Mouse (Mus musculus) CD4-positive, CD25-positive, alpha-beta regulatory T cell, adult 9 weeks (primary cell): Measurements from ENCODE around the gene Ctnna3. TPM values are rescaled to one million over a fixed set of nuclear protein-coding genes. Genes with fewer than 3 reads are reported as not detected.

Source experiments
- polyA plus RNA-seq: library from polyadenylated mRNA; unstranded; fragments of 100-300 nt; shearing (Covaris generic); gene quantifications from one replicate; pipeline ENCODE4 v1.2.1, GENCODE M21; 2017

The Ctnna3 gene
- polyA plus RNA-seq, result 0.10 TPM

DNA sequence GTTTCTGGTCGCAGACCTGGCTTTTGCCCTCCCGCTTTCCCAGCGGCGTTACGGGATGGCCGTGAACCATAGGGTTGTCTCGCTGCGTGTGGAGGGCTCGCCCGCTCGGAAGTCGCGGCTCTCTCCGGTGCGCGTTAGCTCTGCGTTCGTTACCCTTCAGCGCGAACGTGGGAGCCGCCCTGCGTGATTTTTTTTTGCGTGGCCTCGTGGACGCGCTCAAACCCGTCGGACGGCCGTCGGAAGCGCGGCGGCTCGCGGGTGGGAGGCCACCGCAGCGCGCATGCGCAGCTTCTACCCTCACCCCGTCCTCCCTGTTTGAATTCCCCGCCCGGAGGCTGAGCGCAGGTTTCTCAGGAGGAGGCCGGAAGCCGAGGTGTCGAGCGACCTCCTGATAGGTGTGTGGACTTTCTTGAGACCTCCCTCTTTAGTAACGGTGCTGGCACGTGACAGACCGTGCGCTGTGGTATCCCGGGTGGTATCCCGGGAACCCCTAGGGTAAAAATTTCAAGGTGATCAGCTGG is at the start of gene Ctnna3:
Gene Ctnna3, plus strand, starts transcription at position 314 of the 521 bp plus-strand sequence.

DNA sequence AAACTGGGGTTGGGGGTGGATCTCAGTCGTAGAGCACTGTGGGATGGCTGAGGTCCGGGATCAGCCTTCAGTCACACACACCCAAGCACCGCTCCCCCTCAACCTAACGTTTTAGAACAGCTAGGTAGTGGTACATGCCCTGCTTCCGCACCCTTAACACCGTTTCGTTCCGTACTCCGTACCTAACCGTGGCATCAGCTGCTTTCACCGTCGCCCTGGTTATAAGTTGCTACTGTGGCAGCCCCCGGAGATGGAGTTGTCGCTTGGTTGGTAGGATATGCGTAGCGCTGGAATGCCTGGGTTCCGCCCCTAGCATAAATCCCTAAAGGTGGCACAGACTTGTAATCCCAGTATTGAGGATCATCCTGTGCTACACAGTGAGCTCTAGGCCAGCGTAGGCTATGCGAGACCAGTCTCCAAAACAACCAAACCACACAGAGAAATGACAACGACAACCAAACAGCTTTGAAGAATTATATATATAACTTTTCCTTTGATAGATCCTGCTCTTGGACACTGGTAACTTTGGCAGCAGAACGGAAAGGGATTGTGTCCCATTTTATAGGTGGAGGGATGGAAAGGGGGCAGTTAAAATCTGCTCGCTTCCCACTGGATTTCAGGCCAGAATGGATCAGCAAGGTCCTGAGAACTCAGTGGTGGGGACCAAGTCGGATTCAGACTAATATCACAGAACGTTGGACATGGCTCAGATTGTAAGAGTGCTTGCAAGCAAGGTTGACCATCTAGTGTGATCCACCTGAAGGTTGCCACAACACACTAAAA is 48.2 kb upstream of the Ctnna3 start, which contains the start of gene Sirt1:
Gene Sirt1, minus strand, starts transcription at position 207 of the 783 bp plus-strand sequence.

GRCm38 (mm10) chr10:63382372-63383279 is 47.3 kb upstream of the Ctnna3 start, which contains the start of gene Dnajc12:
TSS of gene Dnajc12 (plus strand) at chr10:63382443.

DNA sequence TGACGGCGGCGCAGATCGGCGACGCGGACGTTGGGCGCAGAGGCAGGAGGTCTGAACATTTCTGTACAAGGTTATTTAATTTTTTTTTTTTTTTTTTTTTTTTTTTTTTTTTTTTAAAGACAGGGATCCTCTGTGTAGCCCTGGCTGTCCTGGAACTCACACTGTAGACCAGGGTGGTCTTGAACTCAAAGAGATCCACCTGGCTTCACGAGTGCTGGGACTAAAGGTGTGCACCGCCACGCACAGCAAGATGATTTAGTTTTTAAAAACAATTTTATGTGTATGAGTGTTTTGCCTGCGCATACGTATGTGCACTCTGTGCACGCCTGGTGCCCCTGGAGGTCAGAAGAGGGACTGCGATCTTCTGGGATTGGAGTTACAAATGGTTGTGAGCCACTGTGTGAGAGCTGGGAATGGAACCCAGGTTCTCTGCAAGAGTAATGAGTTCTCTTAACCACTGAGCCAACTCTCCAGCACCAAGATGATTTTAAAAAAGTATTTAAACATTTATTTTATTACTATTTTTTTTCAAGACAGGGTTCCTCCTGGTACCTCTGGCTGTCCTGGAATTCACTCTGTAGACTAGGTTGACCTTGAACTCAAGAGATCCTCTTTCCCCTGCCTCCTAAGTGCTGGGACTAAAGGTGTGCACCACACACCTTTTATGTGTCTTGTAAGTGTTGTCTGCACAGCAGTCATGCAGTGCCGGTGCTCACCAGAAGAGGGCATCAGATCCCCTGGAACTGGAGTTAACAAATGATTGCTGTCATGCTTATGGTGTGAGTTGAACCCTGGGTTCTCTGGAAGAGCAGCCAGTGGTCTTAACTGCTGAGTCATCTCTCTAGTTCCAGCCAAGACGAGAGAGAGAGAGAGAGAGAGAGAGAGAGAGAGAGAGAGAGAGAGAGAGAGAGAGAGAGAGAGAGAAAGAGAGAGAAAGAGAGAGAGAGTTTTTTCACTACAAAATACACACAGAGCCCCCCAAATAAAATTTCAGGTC is 7.9 kb upstream of the Ctnna3 start, which contains the start of gene Gm7075:
Gene Gm7075, minus strand, starts transcription at position 51 of the 997 bp plus-strand sequence.

GRCm38 (mm10) chr10:63927334-63927733 is 497.4 kb downstream of the Ctnna3 start, which contains the start of gene Gm10118:
TSS of gene Gm10118 (minus strand) at chr10:63927434.

DNA sequence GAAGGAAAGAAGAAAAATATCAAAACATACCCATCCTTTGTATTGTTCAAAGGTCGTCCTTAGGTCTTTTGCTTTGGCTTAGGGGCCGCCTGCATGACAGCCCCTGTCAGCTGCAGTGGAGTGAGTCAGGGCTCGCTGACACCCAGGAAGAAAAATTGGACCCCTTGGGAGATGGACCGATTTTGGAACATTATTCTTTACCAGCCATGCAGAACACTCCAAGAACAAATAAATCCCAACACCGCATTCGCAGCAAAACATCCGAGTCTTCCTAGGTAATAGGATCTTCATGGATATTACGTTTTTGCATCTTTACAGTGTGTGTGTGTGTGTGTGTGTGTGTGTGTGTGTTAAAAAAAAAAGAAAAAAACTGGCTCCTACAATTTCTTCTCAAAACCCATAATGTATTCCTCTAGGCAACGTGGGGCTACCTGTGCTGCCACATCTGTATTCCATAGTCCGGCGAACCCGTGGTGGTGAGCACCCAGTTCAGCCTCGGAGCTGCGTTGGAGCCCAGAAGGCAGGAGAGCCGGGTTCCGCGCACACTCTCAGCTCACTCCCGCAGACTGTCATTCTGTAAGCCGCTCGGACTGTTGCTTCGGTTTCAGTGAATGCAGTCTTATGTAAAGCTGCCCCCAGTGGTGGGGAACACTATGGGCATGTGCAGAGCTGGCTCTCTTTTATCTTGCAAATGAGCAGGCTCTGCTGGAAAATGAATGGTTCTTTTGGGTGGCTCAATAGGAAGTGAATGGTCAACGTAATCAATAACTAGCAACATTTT is 660.0 kb downstream of the Ctnna3 start, which contains the start of gene Lrrtm3:
Gene Lrrtm3, minus strand, starts transcription at position 598 of the 781 bp plus-strand sequence.

Other genes with a start within 250 kb of the Ctnna3 start
- gene Mypn, start 226.1 kb upstream of the Ctnna3 start, polyA plus RNA-seq, result not detected
- gene Herc4, start 186.3 kb upstream of the Ctnna3 start, polyA plus RNA-seq, result 143 TPM
- gene Sirt1, start 48.4 kb upstream of the Ctnna3 start, polyA plus RNA-seq, result 3.8 TPM
- gene Dnajc12, start 47.7 kb upstream of the Ctnna3 start, polyA plus RNA-seq, result 6.4 TPM
- not detected for gene Gm7075, start 8.3 kb upstream of the Ctnna3 start, polyA plus RNA-seq